Mouse (Mus musculus) embryo, embryonic 11 days (tissue): ENCODE measurements around the gene Fmnl2.

Experiments
- DNase-seq: peaks from one replicate; pipeline ENCODE4 v3.0.0-alpha.2; 2015

The Fmnl2 gene

DNA sequence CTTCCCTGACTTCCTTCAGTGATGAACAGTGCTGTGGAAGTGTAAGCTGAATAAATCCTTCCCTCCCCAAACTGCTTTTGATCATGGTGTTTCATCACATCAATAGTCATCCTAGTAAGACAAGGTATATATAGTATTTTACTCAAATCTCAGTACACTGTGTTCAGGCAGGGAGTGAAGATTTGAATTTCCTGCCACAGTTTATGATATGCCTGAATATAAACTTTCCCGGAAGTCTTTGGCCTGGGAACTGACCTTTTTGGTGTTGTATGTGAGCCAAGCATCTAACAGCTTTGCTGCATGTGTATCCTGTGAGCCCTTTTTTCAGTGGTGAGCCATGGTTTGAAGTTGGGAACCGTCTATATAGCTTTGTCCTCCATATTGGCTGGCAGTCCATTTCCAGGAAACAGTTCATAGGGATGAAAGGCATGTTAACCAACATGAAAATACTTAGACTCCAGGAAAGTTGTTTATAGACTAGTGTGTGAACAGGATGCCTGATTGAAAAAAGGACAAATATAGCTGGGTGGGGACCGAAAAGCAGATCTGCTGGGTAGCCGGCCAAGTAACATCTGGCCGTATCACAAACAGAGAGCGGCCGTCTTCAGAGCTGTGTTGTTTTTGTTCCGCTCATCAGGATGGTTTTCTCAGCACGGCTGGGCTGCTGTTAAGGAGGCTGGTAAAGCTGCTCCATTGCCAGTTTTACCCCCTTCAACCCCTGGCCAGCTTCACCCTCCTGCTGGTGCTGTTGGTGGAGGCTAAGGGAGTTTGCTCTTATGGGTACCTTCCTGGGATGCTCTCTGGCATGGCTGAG lies 133.4 kb downstream of the Fmnl2 start:
- DNase-seq, result no peak

DNA sequence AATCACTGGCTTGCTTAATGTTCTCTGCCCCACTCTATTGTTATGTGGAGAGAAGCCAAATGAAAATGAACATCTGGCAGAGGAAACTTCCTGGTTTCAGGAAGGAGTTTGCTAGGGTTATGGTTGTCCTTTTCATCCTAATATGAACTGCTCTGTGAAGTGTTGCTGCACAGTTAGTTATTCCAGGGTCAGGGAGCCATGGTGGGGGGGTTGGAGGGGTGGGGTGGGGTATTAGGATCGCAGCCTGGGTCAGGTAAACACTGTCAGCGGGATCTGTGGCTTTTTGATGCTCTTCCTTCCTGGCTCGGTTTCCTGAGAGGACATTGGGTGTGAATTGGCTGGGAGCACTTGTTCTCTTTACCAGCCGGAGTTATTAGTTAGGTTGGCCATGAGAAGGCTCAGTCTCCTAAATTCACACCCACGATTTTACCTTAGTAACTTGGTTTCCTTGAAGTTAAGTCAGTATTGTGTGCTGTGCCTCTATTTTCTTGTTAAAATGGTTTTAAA lies 134.1 kb downstream of the Fmnl2 start:
- no peak for DNase-seq

DNA sequence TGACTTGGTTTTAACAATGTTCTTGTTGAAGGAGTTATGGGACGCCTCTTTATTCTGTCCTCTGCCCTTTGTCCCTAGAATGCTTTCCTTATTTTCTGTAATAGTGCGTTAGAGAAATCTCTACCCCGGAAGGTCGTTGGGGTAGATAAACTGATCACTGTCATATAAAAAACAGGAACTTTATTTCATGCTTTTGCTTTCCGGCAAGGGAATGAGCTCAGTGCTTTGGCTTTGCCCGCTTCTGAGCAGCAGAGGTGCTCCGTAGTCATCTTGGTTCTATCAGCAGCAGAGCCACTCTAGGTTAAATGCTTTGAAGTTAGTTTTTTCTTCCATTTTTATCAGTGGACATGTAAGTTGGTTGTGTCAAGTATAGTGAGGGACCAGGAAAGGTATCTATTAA lies 135.6 kb downstream of the Fmnl2 start:
- DNase-seq, result no peak

DNA sequence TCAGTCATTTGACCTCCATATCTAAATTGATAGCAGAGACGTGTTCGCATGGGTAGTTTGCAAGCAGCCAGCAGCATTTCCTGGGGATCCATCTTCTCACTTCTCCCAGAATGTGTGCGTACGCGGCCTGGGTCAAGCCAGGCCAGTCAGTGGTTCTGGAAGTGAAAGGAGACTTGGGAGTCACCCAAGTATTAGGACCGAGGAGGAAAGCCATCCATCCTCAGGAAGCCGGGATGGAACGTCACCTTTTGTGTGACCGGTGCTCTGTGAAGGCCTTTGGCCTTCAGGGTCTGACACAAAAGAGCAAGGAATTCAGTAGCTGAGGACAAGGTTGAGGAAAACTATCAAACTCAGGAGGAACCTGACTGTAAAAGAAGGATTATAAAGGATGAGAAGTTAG lies 136.9 kb downstream of the Fmnl2 start:
- no peak for DNase-seq

- no peak for DNase-seq
Observed at GRCm38 (mm10) chr2:52997955-52998750, 140.5 kb downstream of the Fmnl2 start.

DNA sequence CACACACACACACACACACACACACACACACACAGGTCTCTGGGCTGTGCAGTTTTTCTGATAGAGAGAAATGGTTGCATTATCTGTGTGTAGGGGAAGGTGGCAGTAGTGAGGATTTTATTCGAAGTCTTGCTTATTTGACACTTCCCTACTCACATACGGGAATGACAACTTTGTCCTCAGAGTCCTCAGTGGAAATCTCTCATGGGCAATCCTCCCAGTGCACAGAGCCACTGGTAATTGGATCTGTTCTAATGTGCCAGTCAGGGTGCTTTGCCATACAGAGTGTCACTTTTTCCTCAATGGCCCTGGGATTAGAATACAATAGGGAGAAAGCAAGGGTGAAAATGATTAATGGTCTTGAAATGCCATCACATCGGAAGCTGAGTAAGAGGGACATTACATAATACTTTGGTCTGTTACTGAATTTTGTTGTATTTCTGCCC lies 141.9 kb downstream of the Fmnl2 start:
- no peak for DNase-seq

GRCm38 (mm10) chr2:53000446-53000845 lies 142.8 kb downstream of the Fmnl2 start:
- DNase-seq, result no peak

GRCm38 (mm10) chr2:53006161-53006560 lies 148.5 kb downstream of the Fmnl2 start:
- DNase-seq, result no peak

- peak; percentile 73 for DNase-seq
Observed at GRCm38 (mm10) chr2:53007142-53007541, 149.5 kb downstream of the Fmnl2 start.

GRCm38 (mm10) chr2:53013051-53013450 lies 155.4 kb downstream of the Fmnl2 start:
- DNase-seq, result no peak

DNA sequence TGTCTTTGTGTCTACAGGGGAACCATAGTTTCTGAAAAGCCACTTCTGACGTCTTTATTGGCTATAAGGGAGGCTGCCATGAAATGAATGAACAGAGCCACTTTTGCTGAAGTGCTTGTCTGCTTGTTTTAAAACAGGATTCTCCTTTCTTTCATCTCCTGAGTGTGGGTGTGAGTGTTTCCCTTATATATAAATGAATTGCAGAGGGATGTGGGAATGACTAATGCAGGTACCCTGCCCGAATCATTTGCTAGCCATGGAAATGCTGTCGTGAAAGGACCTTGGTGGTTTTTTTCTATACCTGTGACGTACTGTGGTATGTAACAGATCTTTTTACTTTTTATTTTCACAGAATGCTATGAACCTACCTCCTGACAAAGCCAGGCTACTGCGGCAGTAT lies 156.8 kb downstream of the Fmnl2 start:
- DNase-seq, result no peak

DNA sequence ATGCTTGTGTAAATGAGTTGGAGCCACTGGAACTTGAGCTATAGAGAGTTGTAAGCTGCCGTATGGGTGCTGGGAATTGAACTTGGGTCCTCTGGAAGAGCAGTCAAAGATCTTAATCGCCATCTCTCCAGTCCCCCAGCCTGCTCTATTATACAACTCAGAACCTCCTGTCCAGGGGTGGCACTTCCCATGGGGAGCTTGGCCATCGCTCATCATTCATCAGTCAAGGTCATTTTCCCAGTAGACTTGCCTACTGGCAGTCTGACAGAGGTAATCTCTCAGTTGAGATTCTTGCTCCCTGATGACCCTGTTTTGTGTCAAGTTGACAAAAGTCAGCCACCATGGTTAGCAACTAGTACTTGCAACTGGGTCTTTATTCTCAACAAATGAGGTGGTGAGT lies 165.3 kb downstream of the Fmnl2 start:
- DNase-seq, result no peak

DNA sequence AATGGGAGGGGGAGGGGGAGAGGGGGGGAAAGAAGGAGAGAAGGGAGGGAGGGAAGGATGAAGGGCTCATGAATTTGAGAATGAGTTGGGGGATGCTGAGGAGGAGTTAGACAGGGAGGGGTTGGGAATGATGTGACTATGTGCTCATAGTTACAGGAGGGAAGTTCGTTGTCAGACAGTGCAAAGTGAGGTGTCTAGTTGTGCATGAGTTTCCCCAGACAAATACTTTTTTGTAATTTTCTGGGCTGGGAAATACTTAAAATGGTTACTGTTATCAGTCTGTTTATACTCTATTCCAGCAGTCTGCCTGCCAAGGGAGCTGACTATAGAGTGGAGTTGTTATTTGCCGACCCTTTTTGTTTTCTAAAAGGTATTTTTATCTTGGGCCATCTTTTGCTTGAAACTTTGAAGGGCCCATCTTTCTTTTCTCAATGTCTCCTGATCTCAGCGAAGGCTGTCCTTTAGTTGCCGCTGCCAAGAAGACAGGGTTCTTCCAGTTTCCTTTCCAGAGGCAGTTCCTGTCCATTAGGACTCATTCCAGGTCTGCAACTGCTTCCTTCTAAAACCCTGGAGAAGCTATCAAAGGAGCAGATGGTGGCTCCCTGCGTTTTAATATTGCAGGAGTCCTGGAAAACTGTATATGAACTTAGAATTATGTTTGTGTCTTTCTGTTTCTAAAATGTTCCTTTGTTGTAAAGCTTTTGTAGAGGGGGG lies 168.6 kb downstream of the Fmnl2 start:
- DNase-seq, result no peak

DNA sequence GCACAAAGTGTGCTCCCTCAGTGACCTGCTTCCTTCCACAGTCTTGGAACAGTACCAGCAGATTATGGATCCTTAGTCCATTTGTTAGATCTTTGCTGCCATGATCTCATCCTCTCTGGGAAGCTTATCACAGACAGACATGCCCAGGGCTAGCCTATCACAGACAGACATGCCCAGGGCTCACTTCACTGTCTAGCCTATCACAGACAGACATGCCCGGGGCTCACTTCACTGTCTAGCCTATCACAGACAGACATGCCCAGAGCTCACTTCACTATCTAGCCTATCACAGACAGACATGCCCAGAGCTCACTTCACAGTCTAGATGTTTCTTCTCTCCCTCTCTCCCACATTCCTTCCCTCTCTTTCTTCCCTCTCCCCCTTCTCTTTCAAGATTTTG lies 171.2 kb downstream of the Fmnl2 start:
- DNase-seq, result no peak

DNA sequence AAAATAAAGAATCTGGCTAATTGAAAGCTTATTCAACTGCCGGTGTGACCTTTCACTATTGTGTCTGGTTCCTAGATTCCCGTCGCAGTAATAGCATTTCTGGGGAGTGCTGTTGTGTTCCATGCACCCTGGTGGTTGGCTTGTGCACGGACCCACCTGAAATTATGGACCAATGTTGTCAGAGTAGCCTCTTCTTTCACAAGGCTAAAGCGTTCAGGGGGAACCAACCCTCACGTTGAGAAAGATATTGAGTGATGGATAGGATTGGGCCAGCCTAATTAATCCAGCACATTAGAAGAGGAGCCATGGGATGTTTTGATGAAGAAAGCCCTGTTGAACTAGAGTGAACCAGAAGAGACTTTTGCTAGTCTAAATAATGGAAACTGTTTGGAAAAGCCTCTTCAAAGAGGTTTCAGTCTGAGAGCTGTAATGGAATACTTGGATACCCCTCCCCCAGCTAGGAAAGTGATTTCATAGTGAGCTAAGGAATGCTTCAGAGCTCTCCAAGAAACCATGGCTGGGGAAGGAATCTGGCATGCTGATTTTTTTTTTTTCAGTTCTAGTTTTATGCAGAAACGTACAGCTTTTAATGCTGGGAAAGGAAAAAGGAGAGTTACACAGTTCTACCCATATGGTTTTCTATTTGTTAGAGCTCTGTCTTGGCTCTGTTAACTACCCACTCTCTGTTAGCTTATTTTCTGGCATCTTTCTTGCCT lies 172.2 kb downstream of the Fmnl2 start:
- DNase-seq, result peak; percentile 78

DNA sequence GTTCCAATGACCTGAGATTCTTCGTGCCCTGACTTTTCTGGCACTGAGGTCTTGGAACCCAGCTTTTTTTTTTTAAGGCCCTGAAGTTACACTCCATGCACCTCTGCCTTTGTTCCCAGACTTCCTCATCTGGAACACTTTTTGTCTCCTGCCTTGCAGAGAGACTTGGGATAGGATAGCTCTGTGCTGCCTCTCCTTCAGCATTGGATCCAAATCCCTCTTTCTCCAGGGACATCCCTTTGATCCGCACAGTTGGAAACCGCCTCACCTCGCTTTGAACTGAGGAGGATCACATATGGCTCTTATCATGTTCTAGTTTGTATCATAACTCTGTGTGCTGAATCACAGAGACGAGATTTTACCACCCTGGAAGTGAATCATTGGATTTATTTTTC lies 172.8 kb downstream of the Fmnl2 start:
- DNase-seq, result peak; percentile 18

- DNase-seq, result no peak
Observed at GRCm38 (mm10) chr2:53038253-53038652, 180.6 kb downstream of the Fmnl2 start.

GRCm38 (mm10) chr2:53038737-53039136 lies 181.1 kb downstream of the Fmnl2 start:
- peak; percentile 18 for DNase-seq

DNA sequence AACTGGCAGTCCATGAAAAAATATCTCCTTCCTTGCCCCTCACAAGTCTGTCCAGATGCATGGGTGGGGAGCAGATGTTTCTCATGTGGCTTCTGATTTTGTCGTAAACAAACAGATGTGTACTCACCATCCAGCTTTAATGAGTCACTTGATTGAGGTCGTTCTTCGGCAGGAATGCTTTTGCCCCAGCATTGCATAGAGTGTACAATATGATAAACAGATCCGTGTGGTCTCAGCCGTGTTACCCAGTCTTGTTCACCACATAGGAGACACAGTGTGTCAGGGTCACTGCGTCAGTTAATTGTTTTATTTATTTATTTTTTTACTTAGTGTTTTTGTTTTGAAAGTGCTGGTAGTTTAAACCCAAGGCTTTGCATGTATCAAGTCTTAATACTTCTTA lies 189.4 kb downstream of the Fmnl2 start:
- DNase-seq, result no peak

DNA sequence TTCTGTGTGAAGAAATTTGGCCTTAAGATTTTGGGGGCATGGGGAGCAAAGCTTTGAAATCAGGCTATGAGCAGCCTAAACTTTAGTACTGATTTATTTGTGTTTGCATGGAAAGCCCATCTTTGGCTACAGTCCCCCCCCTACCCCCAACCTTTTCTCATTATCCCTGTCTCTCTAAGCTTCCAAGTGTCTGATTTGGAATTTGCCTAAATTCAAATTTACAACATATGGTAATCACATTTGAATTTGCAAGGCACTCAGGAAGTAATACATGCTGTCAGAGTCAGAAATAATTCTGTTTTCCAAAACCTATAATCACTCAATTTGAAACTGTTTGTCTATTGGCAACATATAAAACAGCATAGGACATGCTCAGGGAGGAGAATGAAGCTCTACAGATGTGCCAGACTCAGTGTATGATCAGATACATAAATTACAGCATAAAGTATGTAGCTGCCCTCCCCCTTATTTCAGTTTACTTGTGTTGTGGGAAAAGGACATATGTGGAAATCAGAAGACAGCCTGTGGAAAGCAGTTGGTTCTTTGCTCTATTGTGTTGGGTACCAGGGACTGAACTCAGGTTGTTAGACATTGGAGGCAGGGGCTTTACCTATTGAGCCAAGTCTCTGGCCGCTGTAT lies 190.2 kb downstream of the Fmnl2 start:
- no peak for DNase-seq

- DNase-seq, result no peak
Observed at GRCm38 (mm10) chr2:53050376-53050775, 192.7 kb downstream of the Fmnl2 start.

DNA sequence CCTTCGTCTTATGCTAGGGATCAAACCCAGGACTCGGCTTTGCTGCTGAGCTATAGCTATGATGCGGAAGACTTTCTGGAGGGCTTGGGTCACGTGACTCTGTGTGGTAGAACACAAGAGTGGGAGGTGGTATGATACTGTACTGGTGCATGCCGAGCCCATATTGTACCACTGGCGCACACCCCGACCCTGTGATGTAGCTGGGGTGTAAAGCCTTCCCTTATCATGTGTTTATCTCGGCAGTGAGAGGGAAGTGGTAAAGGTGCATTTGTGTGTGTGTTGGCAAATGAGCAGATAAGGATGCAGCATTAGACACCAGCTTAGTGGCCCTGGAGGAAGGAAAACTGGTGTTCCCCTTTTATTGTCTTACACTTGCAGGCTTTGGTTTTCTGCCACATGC lies 193.8 kb downstream of the Fmnl2 start:
- DNase-seq, result no peak
